Mouse (Mus musculus) lung, embryonic 16.5 days (tissue): ENCODE measurements around the gene Nos2. TPM values are rescaled to one million over a fixed set of nuclear protein-coding genes. Genes with fewer than 3 reads are reported as not detected.
"Not testable (repeated sequence)": the region's sequence is repeated elsewhere in the genome, so short reads cannot be mapped to it uniquely, and the experiment has no call there.

Source experiments
- ATAC-seq: fragments of 200-750 bp; cut with Nextera tagmentation; 2 replicates; pipeline ENCODE4 v1.8.0; 2017; ENCODE audit warnings: low read depth, mild to moderate bottlenecking, moderate library complexity
- H3K27ac ChIP-seq: fragments of 300-500 bp; sonication (generic); 2 replicates; pipeline ENCODE4 v1.5.1; 2014; ENCODE audit warnings: mild to moderate bottlenecking, control low read depth, low read length
- H3K27me3 ChIP-seq: fragments of 300-500 bp; sonication (generic); 2 replicates; pipeline ENCODE4 v1.6.1; 2014; ENCODE audit warnings: low read depth, low read length, mixed read lengths; ENCODE audit not compliant: control insufficient read depth, insufficient read depth
- H3K36me3 ChIP-seq: fragments of 300-500 bp; sonication (generic); 2 replicates; pipeline ENCODE4 v1.6.1; 2014; ENCODE audit warnings: low read length; ENCODE audit not compliant: control insufficient read depth, insufficient read depth
- H3K4me1 ChIP-seq: fragments of 300-500 bp; sonication (generic); replicated peaks from 2 replicates; pipeline ENCODE4 v1.6.1; 2014; ENCODE audit warnings: low read length, mixed read lengths; ENCODE audit not compliant: control insufficient read depth, insufficient read depth
- H3K4me2 ChIP-seq: fragments of 300-500 bp; sonication (generic); 2 replicates; pipeline ENCODE4 v1.6.1; 2014; ENCODE audit warnings: low read depth, low read length, control low read depth
- H3K4me3 ChIP-seq: fragments of 300-500 bp; sonication (generic); 2 replicates; pipeline ENCODE4 v1.5.1; 2014; ENCODE audit warnings: mild to moderate bottlenecking, low read length, control low read depth
- H3K9ac ChIP-seq: fragments of 300-500 bp; sonication (generic); 2 replicates; pipeline ENCODE4 v1.6.1; 2014; ENCODE audit warnings: low read length, control low read depth
- H3K9me3 ChIP-seq: fragments of 300-500 bp; sonication (generic); 2 replicates; pipeline ENCODE4 v1.6.1; 2016; ENCODE audit warnings: low read length; ENCODE audit not compliant: control insufficient read depth
- WGBS: fragments of 180-500 bp; shearing (Covaris S2); extraction: QIAGEN DNeasy Blood & Tissue Kit; methylation state at CpG from one replicate; pipeline ENCODE4 v1.1.7; 2014; 5-methylcytosine and 5-hydroxymethylcytosine counted together
- polyA plus RNA-seq: library from polyadenylated mRNA; unstranded; fragments of >200 nt; fragmentation: Nextera tagmentation; extraction: Ambion mirVana; gene quantifications from 2 replicates; pipeline ENCODE4 v1.2.1, GENCODE M21; 2015

The Nos2 gene
- polyA plus RNA-seq, 1 experiment from 2014 or later, result 5.2 TPM

GRCm38 (mm10) chr11:78999118-78999517 lies 78.5 kb downstream of the Nos2 start:
- WGBS, result 67% methylated on average over 6 of the region's 6 CpGs
- no peak overlapping the region for H3K27ac ChIP-seq
- H3K27me3 ChIP-seq, result no peaks in the 10 kb centered on the region
- no peak overlapping the region for H3K4me2 ChIP-seq
- H3K4me3 ChIP-seq, result no peak overlapping the region
- ATAC-seq, result no peak
- no peaks in the 10 kb centered on the region for H3K36me3 ChIP-seq
- H3K4me1 ChIP-seq, result peaks cover 10% of the 10 kb centered on the region
- H3K9ac ChIP-seq, result no peak overlapping the region
- H3K9me3 ChIP-seq, result peaks cover 3% of the 10 kb centered on the region; the same call in 1 of the 2 replicates

GRCm38 (mm10) chr11:79001871-79002270 lies 81.3 kb downstream of the Nos2 start:
- Histone ChIP-seq H3K27ac (peak overlapping the region; percentile 88), H3K27me3 (no peaks in the 10 kb centered on the region), H3K4me1 (peaks cover 10% of the 10 kb centered on the region), H3K4me3 (no peak overlapping the region), H3K9ac (no peak overlapping the region), H3K36me3 (no peaks in the 10 kb centered on the region), H3K4me2 (no peak overlapping the region), H3K9me3 (no peaks in the 10 kb centered on the region)
- 85% methylated on average over 4 of the region's 4 CpGs for WGBS
- ATAC-seq, result no peak

- no peak overlapping the region for H3K9ac ChIP-seq
- 0 out of 2 replicates have a peak overlapping the region, but pooled peaks have one; percentile 14 for H3K4me2 ChIP-seq
- 32% methylated on average over 5 of the region's 5 CpGs for WGBS
- peak; percentile 61 for ATAC-seq
- no peak overlapping the region for H3K4me3 ChIP-seq
- H3K36me3 ChIP-seq, result no peaks in the 10 kb centered on the region
- peak overlapping the region; percentile 88 for H3K27ac ChIP-seq
- H3K27me3 ChIP-seq, result no peaks in the 10 kb centered on the region
- peaks cover 10% of the 10 kb centered on the region for H3K4me1 ChIP-seq
- no peaks in the 10 kb centered on the region for H3K9me3 ChIP-seq
These were observed 82.0 kb downstream of the Nos2 start for GRCm38 (mm10) chr11:79002551-79002951.

- no peaks in the 10 kb centered on the region for H3K27me3 ChIP-seq
- no peaks in the 10 kb centered on the region for H3K9me3 ChIP-seq
- H3K4me2 ChIP-seq, result no peak overlapping the region
- peak; percentile 88 for ATAC-seq
- no peak overlapping the region for H3K9ac ChIP-seq
- H3K4me3 ChIP-seq, result no peak overlapping the region
- WGBS, result 49% methylated on average over 11 of the region's 11 CpGs
- no peaks in the 10 kb centered on the region for H3K36me3 ChIP-seq
- H3K4me1 ChIP-seq, result peaks cover 10% of the 10 kb centered on the region
- H3K27ac ChIP-seq, result peak overlapping the region; percentile 88
These were observed 82.6 kb downstream of the Nos2 start for GRCm38 (mm10) chr11:79003053-79003768.

- no peak for ATAC-seq
- H3K4me2 ChIP-seq, result no peak overlapping the region
- no peaks in the 10 kb centered on the region for H3K9me3 ChIP-seq
- 62% methylated on average over 10 of the region's 10 CpGs for WGBS
- no peaks in the 10 kb centered on the region for H3K27me3 ChIP-seq
- no peaks in the 10 kb centered on the region for H3K36me3 ChIP-seq
- peaks cover 10% of the 10 kb centered on the region for H3K4me1 ChIP-seq
- H3K4me3 ChIP-seq, result no peak overlapping the region
- H3K9ac ChIP-seq, result no peak overlapping the region
- H3K27ac ChIP-seq, result peak overlapping the region; percentile 73
These were observed 83.4 kb downstream of the Nos2 start for GRCm38 (mm10) chr11:79003769-79004638.

GRCm38 (mm10) chr11:79005578-79006394 lies 85.2 kb downstream of the Nos2 start:
- peaks cover 10% of the 10 kb centered on the region for H3K4me1 ChIP-seq
- ATAC-seq, result no peak
- H3K27ac ChIP-seq, result no peak overlapping the region
- WGBS, result 77% methylated on average over 14 of the region's 14 CpGs
- H3K4me2 ChIP-seq, result no peak overlapping the region
- H3K9ac ChIP-seq, result no peak overlapping the region
- H3K36me3 ChIP-seq, result no peaks in the 10 kb centered on the region
- no peaks in the 10 kb centered on the region for H3K9me3 ChIP-seq
- H3K4me3 ChIP-seq, result no peak overlapping the region
- no peaks in the 10 kb centered on the region for H3K27me3 ChIP-seq

GRCm38 (mm10) chr11:79006417-79006816 lies 85.8 kb downstream of the Nos2 start:
- H3K9ac ChIP-seq, result no peak overlapping the region
- H3K4me3 ChIP-seq, result no peak overlapping the region
- H3K27ac ChIP-seq, result no peak overlapping the region
- H3K36me3 ChIP-seq, result no peaks in the 10 kb centered on the region
- H3K27me3 ChIP-seq, result no peaks in the 10 kb centered on the region
- 55% methylated on average over 5 of the region's 5 CpGs for WGBS
- no peaks in the 10 kb centered on the region for H3K9me3 ChIP-seq
- no peak overlapping the region for H3K4me2 ChIP-seq
- ATAC-seq, result no peak
- peaks cover 10% of the 10 kb centered on the region for H3K4me1 ChIP-seq

GRCm38 (mm10) chr11:79007356-79007755 lies 86.8 kb downstream of the Nos2 start:
- not testable (repeated sequence) for H3K4me1 ChIP-seq
- WGBS, result 67% methylated on average over 3 of the region's 3 CpGs

More at GRCm38 (mm10) chr11:79007356-79007755, 86.8 kb downstream of the Nos2 start:
- not testable (repeated sequence) for H3K27me3 ChIP-seq, H3K36me3 ChIP-seq, ATAC-seq, H3K9me3 ChIP-seq, H3K4me2 ChIP-seq, H3K9ac ChIP-seq, H3K4me3 ChIP-seq, H3K27ac ChIP-seq
